Mouse (Mus musculus) brain, embryonic 14.5 days (tissue): ENCODE measurements at regions not wholly inside any gene's neighbourhood (a gene's known extent, or its start where the extent isn't known, plus 50 kb on each side); places are given as distances from the start of the nearest gene placed in this dataset.

Source experiments
- CTCF ChIP-seq: fragments of 200-500 bp; IDR thresholded peaks from 2 replicates; pipeline ENCODE4 v1.5.1; 2012; ENCODE audit warnings: inconsistent platforms, mild to moderate bottlenecking, moderate library complexity, borderline replicate concordance; ENCODE audit not compliant: insufficient read depth, insufficient read length; ENCODE audit errors: extremely low read depth
- POLR2A ChIP-seq: fragments of 200-500 bp; IDR thresholded peaks from 2 replicates; pipeline ENCODE4 v1.6.1; 2012; ENCODE audit warnings: mild to moderate bottlenecking, inconsistent platforms, borderline replicate concordance; ENCODE audit not compliant: poor library complexity, insufficient read depth, insufficient read length, severe bottlenecking; ENCODE audit errors: extremely low read depth

GRCm38 (mm10) chr10:87667651-87668140 lies 146.1 kb downstream of the Pah start:
- TF ChIP-seq CTCF (no peak), POLR2A (no peak)
